Mouse (Mus musculus) midbrain, embryonic 13.5 days (tissue): ENCODE data around the gene Slc6a2. TPM values are rescaled to one million over a fixed set of nuclear protein-coding genes. Genes with fewer than 3 reads are reported as not detected.

Experiments used
- ATAC-seq: fragments of 200-750 bp; cut with Nextera tagmentation; 2 replicates; pipeline ENCODE4 v1.8.0; 2017; ENCODE audit warnings: mild to moderate bottlenecking, moderate TSS enrichment, moderate library complexity
- H3K27ac ChIP-seq: fragments of 300-500 bp; sonication (generic); 2 replicates; pipeline ENCODE4 v1.5.1; 2015; ENCODE audit warnings: inconsistent platforms, mild to moderate bottlenecking, moderate library complexity
- H3K27me3 ChIP-seq: fragments of 300-500 bp; sonication (generic); 2 replicates; pipeline ENCODE4 v1.6.1; 2015; ENCODE audit warnings: mild to moderate bottlenecking, inconsistent platforms
- H3K36me3 ChIP-seq: fragments of 300-500 bp; sonication (generic); 2 replicates; pipeline ENCODE4 v1.6.1; 2015; ENCODE audit warnings: mild to moderate bottlenecking, inconsistent platforms
- H3K4me1 ChIP-seq: fragments of 300-500 bp; sonication (generic); replicated peaks from 2 replicates; pipeline ENCODE4 v1.6.1; 2015; ENCODE audit warnings: inconsistent platforms
- H3K4me2 ChIP-seq: fragments of 300-500 bp; sonication (generic); replicated peaks from 2 replicates; pipeline ENCODE4 v1.6.1; 2015; ENCODE audit warnings: moderate library complexity, mild to moderate bottlenecking, inconsistent platforms
- H3K4me3 ChIP-seq: fragments of 300-500 bp; sonication (generic); replicated peaks from 2 replicates; pipeline ENCODE4 v1.5.1; 2015; ENCODE audit warnings: mild to moderate bottlenecking, inconsistent platforms
- H3K9ac ChIP-seq: fragments of 300-500 bp; sonication (generic); replicated peaks from 2 replicates; pipeline ENCODE4 v1.6.1; 2015; ENCODE audit warnings: mild to moderate bottlenecking, inconsistent platforms
- H3K9me3 ChIP-seq: fragments of 300-500 bp; sonication (generic); 2 replicates; pipeline ENCODE4 v1.6.1; 2016; ENCODE audit warnings: mild to moderate bottlenecking, inconsistent platforms
- WGBS: fragments of 180-500 bp; shearing (Covaris S2); methylation state at CpG from one replicate; pipeline ENCODE4 v1.1.7; 2015; 5-methylcytosine and 5-hydroxymethylcytosine counted together
- microRNA-seq: library from miRNA; unstranded; fragments of <30 nt; microRNA quantifications from one replicate; pipeline ENCODE4, GENCODE M21; 2016
- polyA plus RNA-seq: library from polyadenylated mRNA; unstranded; fragments of >200 nt; fragmentation: Nextera tagmentation; extraction: Ambion mirVana; gene quantifications from 2 replicates; pipeline ENCODE4 v1.2.1, GENCODE M21; 2015

Slc6a2 gene
- polyA plus RNA-seq, 1 experiment from 2014 or later, result 0.34 TPM

DNA sequence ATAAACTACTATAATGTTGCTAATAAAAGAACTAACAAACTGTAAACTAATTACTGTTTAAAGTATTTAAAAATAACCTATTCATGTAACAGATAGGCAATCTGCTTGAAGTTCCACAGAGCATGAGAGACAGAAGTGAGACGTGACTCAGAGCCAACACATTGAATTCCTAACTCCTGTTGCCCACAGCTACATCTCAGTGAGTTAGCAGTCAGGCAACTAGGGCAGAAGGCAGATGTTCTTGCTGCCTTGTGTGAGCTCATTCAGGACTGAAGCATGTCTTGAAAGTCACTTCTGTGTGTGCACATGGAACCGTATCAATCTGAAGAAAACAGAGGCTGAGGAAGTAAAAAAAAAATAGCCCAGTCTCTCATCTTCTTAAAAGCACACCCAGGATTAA, 80.4 kb downstream of the Slc6a2 start:
- WGBS, result 86% methylated on average over 2 of the region's 2 CpGs
- no peak overlapping the region for H3K9ac ChIP-seq
- no peaks in the 10 kb centered on the region for H3K9me3 ChIP-seq
- H3K27me3 ChIP-seq, result no peaks in the 10 kb centered on the region
- H3K4me2 ChIP-seq, result no peak overlapping the region
- no peak for ATAC-seq
- peaks cover 7% of the 10 kb centered on the region; the same call in 1 of the 2 replicates for H3K4me1 ChIP-seq
- H3K4me3 ChIP-seq, result no peak overlapping the region
- H3K36me3 ChIP-seq, result no peaks in the 10 kb centered on the region
- no peak overlapping the region for H3K27ac ChIP-seq

DNA sequence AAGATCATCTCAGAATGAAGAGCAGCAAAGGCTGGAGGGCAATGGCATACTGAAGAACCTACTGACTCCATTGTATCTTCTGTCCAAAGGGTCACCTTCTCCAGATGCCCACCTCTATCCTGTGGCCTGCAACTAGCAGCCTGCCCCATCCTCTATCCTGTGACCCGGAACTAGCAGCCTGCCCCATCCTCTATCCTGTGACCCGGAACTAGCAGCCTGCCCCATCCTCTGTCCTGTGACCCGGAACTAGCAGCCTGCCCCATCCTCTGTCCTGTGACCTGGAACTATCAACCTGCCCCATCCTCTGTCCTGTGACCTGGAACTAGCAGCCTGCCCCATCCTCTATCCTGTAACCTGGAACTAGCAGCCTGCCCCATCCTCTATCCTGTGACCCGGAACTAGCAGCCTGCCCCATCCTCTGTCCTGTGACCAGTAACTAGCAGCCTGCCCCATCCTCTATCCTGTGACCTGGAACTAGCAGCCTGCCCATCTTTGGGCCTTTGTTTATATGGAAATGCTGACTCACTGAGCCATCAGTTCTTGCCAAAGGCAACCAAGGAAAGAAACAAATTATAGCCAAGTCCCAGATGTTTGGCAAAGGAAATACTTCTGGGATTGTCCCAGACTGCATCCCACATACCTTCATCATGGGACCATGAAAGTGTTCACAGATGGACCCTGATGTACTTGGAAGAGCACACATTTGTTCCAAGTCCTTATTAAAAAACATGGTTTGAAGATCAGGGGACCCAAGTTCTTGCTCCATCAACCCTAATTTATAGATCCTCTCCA, 81.1 kb downstream of the Slc6a2 start:
- no peak for ATAC-seq
- Histone ChIP-seq H3K36me3 (no peaks in the 10 kb centered on the region), H3K4me1 (peaks cover 7% of the 10 kb centered on the region; the same call in 1 of the 2 replicates)

DNA sequence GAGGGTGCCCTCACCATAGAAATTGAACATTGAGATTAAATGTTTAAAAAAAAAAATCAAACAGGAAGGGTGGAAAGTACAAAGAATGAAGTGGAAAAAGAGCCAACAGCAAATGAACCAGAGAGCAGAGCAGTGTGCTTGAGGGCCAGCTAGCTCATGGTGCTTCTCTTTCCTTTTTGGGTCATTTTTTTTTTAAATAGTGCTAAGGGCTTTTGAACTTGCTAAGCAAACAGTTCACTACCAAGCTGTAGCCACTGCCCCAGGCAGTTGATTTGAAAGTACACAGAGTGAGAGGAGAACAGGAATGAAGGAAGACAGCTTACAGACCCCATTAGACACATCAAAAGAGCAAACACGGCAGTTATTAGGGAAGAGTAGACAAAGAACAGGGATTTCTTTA, 83.2 kb downstream of the Slc6a2 start:
- H3K4me2 ChIP-seq, result no peak overlapping the region
- no peaks in the 10 kb centered on the region for H3K27me3 ChIP-seq
- H3K4me1 ChIP-seq, result peaks cover 7% of the 10 kb centered on the region; the same call in 1 of the 2 replicates
- no peak overlapping the region for H3K27ac ChIP-seq
- H3K9ac ChIP-seq, result no peak overlapping the region
- WGBS, result 41% methylated on average over 1 of the region's 1 CpGs
- no peaks in the 10 kb centered on the region for H3K9me3 ChIP-seq
- H3K4me3 ChIP-seq, result no peak overlapping the region
- no peaks in the 10 kb centered on the region for H3K36me3 ChIP-seq
- no peak for ATAC-seq

More for the DNA sequence above, 81.1 kb downstream of the Slc6a2 start:
- whole genome bisulfite sequencing, result 86% methylated on average over 4 of the region's 4 CpGs
- Histone ChIP-seq H3K27ac (no peak overlapping the region), H3K4me3 (no peak overlapping the region), H3K9me3 (no peaks in the 10 kb centered on the region), H3K4me2 (no peak overlapping the region), H3K27me3 (no peaks in the 10 kb centered on the region), H3K9ac (no peak overlapping the region)

DNA sequence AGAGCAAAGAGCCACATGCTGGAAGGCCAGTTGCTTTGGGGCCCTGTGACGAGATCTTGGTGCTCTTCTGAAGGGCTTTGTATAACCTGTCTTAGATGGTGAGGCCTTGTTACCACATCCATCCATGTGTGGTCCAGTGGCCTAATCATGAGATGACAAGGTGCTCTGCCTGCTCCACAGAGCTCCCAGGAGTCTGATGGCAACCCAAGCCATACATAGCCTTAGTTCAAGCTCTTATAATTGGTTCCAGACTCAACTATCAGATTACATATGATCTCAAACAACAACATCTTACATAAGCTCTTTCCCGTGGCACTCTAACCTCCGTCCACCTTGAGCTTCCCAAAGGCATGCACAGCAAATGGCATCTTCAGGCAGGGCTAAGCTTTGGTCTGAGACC, 88.2 kb downstream of the Slc6a2 start, which contains the start of gene Ces1a:
Gene Ces1a, minus strand, starts transcription at position 101 of the 400 bp plus-strand sequence.
- H3K36me3 ChIP-seq, result no peaks in the 10 kb centered on the region
- H3K4me3 ChIP-seq, result no peak within 1 kb of the TSS
- H3K9me3 ChIP-seq, result no peaks in the 10 kb centered on the region
- H3K27ac ChIP-seq, result no peak within 1 kb of the TSS
- no peaks in the 10 kb centered on the region for H3K4me1 ChIP-seq
- WGBS, result 91% methylated on average over 3 of the region's 3 CpGs
- H3K9ac ChIP-seq, result no peak within 1 kb of the TSS
- no peak within 1 kb of the TSS for H3K4me2 ChIP-seq
- no peaks in the 10 kb centered on the region for H3K27me3 ChIP-seq
- ATAC-seq, result no peak

DNA sequence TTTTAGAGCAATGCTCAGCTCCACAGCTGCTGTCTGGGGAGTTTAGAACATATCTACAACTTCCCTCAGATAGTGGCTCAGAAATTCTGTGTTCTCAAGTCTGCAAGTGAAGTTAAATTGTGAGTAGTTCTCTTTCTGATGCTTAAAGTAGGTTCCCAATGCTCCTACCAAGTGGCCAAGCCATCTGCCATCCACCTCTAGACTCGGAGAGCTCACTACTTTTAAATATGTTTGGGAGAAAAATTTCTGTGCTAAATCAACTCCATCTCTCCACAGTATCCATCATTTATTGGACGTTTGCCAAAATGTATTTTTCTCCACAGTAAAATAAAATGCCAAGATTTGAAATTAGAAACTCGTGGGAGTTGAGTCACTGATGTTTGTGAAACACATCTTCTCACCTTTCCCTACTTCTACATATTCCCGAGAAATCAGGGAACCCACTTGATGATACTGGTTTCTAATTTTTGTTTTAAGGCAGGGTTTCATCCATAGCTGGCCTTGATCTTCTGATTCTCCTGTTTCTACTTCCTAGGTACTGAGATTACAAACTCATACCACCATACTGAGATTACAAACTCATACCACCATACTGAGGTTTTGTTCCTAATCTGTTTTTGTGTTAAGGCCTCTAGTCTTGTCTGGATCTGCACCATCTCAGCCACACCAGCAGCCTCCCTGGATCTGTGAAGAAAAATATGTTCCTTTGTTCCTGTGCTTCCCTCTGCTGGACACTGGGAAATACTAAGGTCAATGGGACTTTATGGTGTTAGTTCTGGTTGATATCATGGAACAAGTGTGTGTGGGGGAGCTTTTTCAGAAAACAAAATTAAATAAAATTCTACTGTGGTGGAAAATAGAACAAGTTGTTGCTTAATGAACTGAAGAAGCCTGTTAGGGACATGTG, 88.9 kb downstream of the Slc6a2 start:
- no peak overlapping the region for H3K9ac ChIP-seq
- no peaks in the 10 kb centered on the region for H3K4me1 ChIP-seq
- H3K27me3 ChIP-seq, result no peaks in the 10 kb centered on the region
- no peak overlapping the region for H3K4me3 ChIP-seq
- no peaks in the 10 kb centered on the region for H3K36me3 ChIP-seq
- 81% methylated on average over 4 of the region's 4 CpGs for WGBS
- H3K4me2 ChIP-seq, result no peak overlapping the region
- H3K27ac ChIP-seq, result no peak overlapping the region
- H3K9me3 ChIP-seq, result no peaks in the 10 kb centered on the region
- no peak for ATAC-seq

Small RNA genes lying within 50 kb of the gene (microRNA-seq; reads per million reads assigned to microRNA genes)
- gene Gm22151, result not detected

Other genes with a start within 250 kb of the Slc6a2 start
- gene Mmp2, start 132.8 kb upstream of the Slc6a2 start, polyA plus RNA-seq, result 17.1 and 18.1 TPM in 2 replicates
- 3.8 and 5.4 TPM in 2 replicates for gene Lpcat2, start 104.7 kb upstream of the Slc6a2 start, polyA plus RNA-seq
- gene Capns2, start 58.7 kb upstream of the Slc6a2 start, polyA plus RNA-seq, result 0.22 and 0.34 TPM in 2 replicates
- not detected in 2 replicates for gene Ces1a, start 88.1 kb downstream of the Slc6a2 start, polyA plus RNA-seq
- gene Ces1b, start 119.9 kb downstream of the Slc6a2 start, polyA plus RNA-seq, result not detected in 2 replicates
- not detected in 2 replicates for gene Ces1c, start 171.2 kb downstream of the Slc6a2 start, polyA plus RNA-seq
- gene Ces1d, start 237.8 kb downstream of the Slc6a2 start, polyA plus RNA-seq, result 0.19 and 0.34 TPM in 2 replicates